In genomic region chr14:62838336-62838735, GRCm38 (mm10) we compare ENCODE assay signal across 9 mouse cellular contexts. TPM values are rescaled to one million over a fixed set of nuclear protein-coding genes. Genes with fewer than 3 reads are reported as not detected.
DNase-seq lines count a peak whose midpoint lies in the region; ATAC-seq and TF ChIP-seq lines count a peak whose summit lies in the region.
"Had no signal": no experiment of that assay in that cellular context is flagged by ENCODE, and none has a peak within 500 bp of the region (broad histone marks: within the 10 kb centered on the region; RNA-seq: fewer than 3 reads in every experiment).

No protein-coding gene starts in this region.

- peak overlapping the region; percentile 94 for H3K4me3 ChIP-seq in kidney, embryonic 14.5 days (ENCODE audit: low read length)
- H3K4me3 ChIP-seq in forebrain, postnatal 0 days (ENCODE audit: low read depth, low read length): peak overlapping the region; percentile 92
- H3K4me3 ChIP-seq in limb, embryonic 11.5 days (ENCODE audit: low read depth, low read length): peak overlapping the region; percentile 86
- H3K4me3 ChIP-seq in midbrain, embryonic 15.5 days: peak overlapping the region; percentile 82

- no peak for ATAC-seq in kidney, embryonic 14.5 days (ENCODE audit: low FRiP score, low TSS enrichment)
- ATAC-seq in forebrain, postnatal 0 days: no peak
- no peak for ATAC-seq in limb, embryonic 11.5 days (ENCODE audit: insufficient number of reproducible peaks, low FRiP score, low TSS enrichment, low read depth)
- no peak for ATAC-seq in midbrain, embryonic 15.5 days (replicated peaks)
- ATAC-seq in CD4-positive, CD25-positive, alpha-beta regulatory T cell, adult 4 months: no peak

- H3K9me3 ChIP-seq in kidney, embryonic 14.5 days (ENCODE audit: control insufficient read depth, low read length): no peaks in the 10 kb centered on the region
- H3K9me3 ChIP-seq in forebrain, postnatal 0 days (ENCODE audit: low read length): no peaks in the 10 kb centered on the region
- no peaks in the 10 kb centered on the region for H3K9me3 ChIP-seq in limb, embryonic 11.5 days (ENCODE audit: control insufficient read depth, low read length)
- H3K9me3 ChIP-seq in midbrain, embryonic 15.5 days: no peaks in the 10 kb centered on the region

- TF ChIP-seq CTCF in forebrain, postnatal 0 days (IDR thresholded peaks at IDR 0.05; ENCODE audit: low read depth): no peak

- no peaks in the 10 kb centered on the region for H3K27me3 ChIP-seq in kidney, embryonic 14.5 days (ENCODE audit: control insufficient read depth, insufficient read depth, low read length)
- H3K27me3 ChIP-seq in forebrain, postnatal 0 days (ENCODE audit: insufficient read depth, low read length): no peaks in the 10 kb centered on the region
- no peaks in the 10 kb centered on the region for H3K27me3 ChIP-seq in limb, embryonic 11.5 days (ENCODE audit: control insufficient read depth, insufficient read depth, low read length)
- no peaks in the 10 kb centered on the region for H3K27me3 ChIP-seq in midbrain, embryonic 15.5 days (replicated peaks)
- H3K27me3 ChIP-seq: Patski had no signal

- peak overlapping the region; percentile 63 for H3K4me2 ChIP-seq in kidney, embryonic 14.5 days (replicated peaks; ENCODE audit: low read depth, low read length)
- H3K4me2 ChIP-seq in forebrain, postnatal 0 days (ENCODE audit: low read depth): peak overlapping the region; percentile 78
- peak overlapping the region; percentile 64 for H3K4me2 ChIP-seq in limb, embryonic 11.5 days (ENCODE audit: low read depth, severe bottlenecking)
- H3K4me2 ChIP-seq in midbrain, embryonic 15.5 days: peak overlapping the region; percentile 65

- H3K27ac ChIP-seq in kidney, embryonic 14.5 days (ENCODE audit: low read depth, low read length): peak overlapping the region; percentile 65; the same call in 1 of the 2 replicates
- no peak overlapping the region for H3K27ac ChIP-seq in forebrain, postnatal 0 days (ENCODE audit: low read depth, low read length)
- H3K27ac ChIP-seq in limb, embryonic 11.5 days (replicated peaks; ENCODE audit: low read depth, low read length): no peak overlapping the region
- H3K27ac ChIP-seq in midbrain, embryonic 15.5 days: no peak overlapping the region

- H3K36me3 ChIP-seq in kidney, embryonic 14.5 days (ENCODE audit: control insufficient read depth, insufficient read depth, low read length): no peaks in the 10 kb centered on the region
- H3K36me3 ChIP-seq in forebrain, postnatal 0 days (ENCODE audit: insufficient read depth): no peaks in the 10 kb centered on the region
- H3K36me3 ChIP-seq in limb, embryonic 11.5 days (ENCODE audit: control insufficient read depth, insufficient read depth, low read length): no peaks in the 10 kb centered on the region
- H3K36me3 ChIP-seq in midbrain, embryonic 15.5 days (replicated peaks): no peaks in the 10 kb centered on the region

- no peak for DNase-seq in kidney, postnatal 4 days
- DNase-seq in forebrain, postnatal 0 days: no peak
- DNase-seq in limb, embryonic 11.5 days (ENCODE audit: low spot score): no peak
- no peak for DNase-seq in gastrocnemius, postnatal 36 days
- no peak for DNase-seq in ovary, postnatal 14 days (ENCODE audit: low spot score)

- 10% methylated on average over 9 of the region's 9 CpGs for WGBS in kidney, embryonic 14.5 days
- 9% methylated on average over 9 of the region's 9 CpGs for WGBS in forebrain, postnatal 0 days
- 13% methylated on average over 9 of the region's 9 CpGs for WGBS in limb, embryonic 11.5 days
- 14% methylated on average over 9 of the region's 9 CpGs for WGBS in midbrain, embryonic 15.5 days

- intact Hi-C loops in gastrocnemius, postnatal 36 days (cut with DNase I): no loop called here

- peaks cover 4% of the 10 kb centered on the region; the same call in 1 of the 2 replicates for H3K4me1 ChIP-seq in kidney, embryonic 14.5 days (ENCODE audit: control insufficient read depth, insufficient read depth, low read length)
- H3K4me1 ChIP-seq in forebrain, postnatal 0 days (ENCODE audit: insufficient read depth): peaks cover 7% of the 10 kb centered on the region; the same call in 1 of the 2 replicates
- H3K4me1 ChIP-seq in limb, embryonic 11.5 days (ENCODE audit: control insufficient read depth, insufficient read depth, low read length): peaks cover 11% of the 10 kb centered on the region; the same call in 1 of the 2 replicates
- H3K4me1 ChIP-seq in midbrain, embryonic 15.5 days: peaks cover 25% of the 10 kb centered on the region

- H3K9ac ChIP-seq in kidney, embryonic 14.5 days (ENCODE audit: low read depth, low read length): peak overlapping the region; percentile 77
- peak overlapping the region; percentile 75 for H3K9ac ChIP-seq in forebrain, postnatal 0 days
- H3K9ac ChIP-seq in limb, embryonic 11.5 days (ENCODE audit: low read length): peak overlapping the region; percentile 76
- H3K9ac ChIP-seq in midbrain, embryonic 15.5 days: peak overlapping the region; percentile 82

RNA-seq across cellular contexts. Expression of gene Wdfy2, which starts 0.9 kb away (rescaled TPM):
- polyA plus RNA-seq in kidney, embryonic 14.5 days (2014; fragmentation: Nextera tagmentation; extraction: Ambion mirVana): 5.2 and 12.1 TPM in 2 replicates
- 14.6 and 18.4 TPM in 2 replicates for total RNA-seq in forebrain, postnatal 0 days (2014; rRNA removed)
- 2.4 and 3.6 TPM in 2 replicates for polyA plus RNA-seq in forebrain, postnatal 0 days (2015; fragmentation: Nextera tagmentation; extraction: Ambion mirVana)
- 12.0 and 13.7 TPM in 2 replicates for polyA plus RNA-seq in limb, embryonic 11.5 days (2014; fragmentation: Nextera tagmentation; extraction: Ambion mirVana)
- 7.6 and 8.1 TPM in 2 replicates for polyA plus RNA-seq in midbrain, embryonic 15.5 days (2015; fragmentation: Nextera tagmentation; extraction: Ambion mirVana)
- total RNA-seq in gastrocnemius, postnatal 36 days (2021): 1 to 10 TPM; 5.9 TPM
- polyA plus RNA-seq in CD4-positive, CD25-positive, alpha-beta regulatory T cell, adult 4 months (2017; shearing (Covaris generic)): 1 to 10 TPM; 4.5 to 6.2 TPM
